Mouse (Mus musculus): Measurements from ENCODE around the gene Osbpl10. TPM values are rescaled to one million over a fixed set of nuclear protein-coding genes. Genes with fewer than 3 reads are reported as not detected.

Gene Osbpl10
- polyA plus RNA-seq, 1 experiment from 2014 or later = 1.4 TPM

GRCm38 (mm10) chr9:115107430-115107829 is 129.1 kb downstream of the Osbpl10 start:
- DNase-seq (ENCODE audit: low spot score) = no peak
- H3K36me3 ChIP-seq (ENCODE audit: control insufficient read depth, insufficient read depth, low read length) = no peaks in the 10 kb centered on the region
- no peak overlapping the region for H3K4me2 ChIP-seq (replicated peaks; ENCODE audit: low read depth)
- no peak overlapping the region for H3K9ac ChIP-seq (ENCODE audit: low read length)
- WGBS = 80% methylated on average over 7 of the region's 7 CpGs
- no peak for ATAC-seq (ENCODE audit: low FRiP score, low TSS enrichment)
- H3K27me3 ChIP-seq (ENCODE audit: control insufficient read depth, insufficient read depth, low read length) = no peaks in the 10 kb centered on the region
- no peak for TF ChIP-seq EP300 (optimal IDR thresholded peaks at IDR 0.05)
- no peak for TF ChIP-seq CTCF (IDR thresholded peaks at IDR 0.05; ENCODE audit: low read depth)
- no peak overlapping the region for H3K4me3 ChIP-seq (ENCODE audit: low read depth, low read length)
- no peaks in the 10 kb centered on the region for H3K4me1 ChIP-seq (replicated peaks; ENCODE audit: control insufficient read depth, insufficient read depth)
- H3K27ac ChIP-seq (replicated peaks) = no peak overlapping the region
- no peaks in the 10 kb centered on the region for H3K9me3 ChIP-seq (ENCODE audit: control insufficient read depth, low read length)

- no peak overlapping the region for H3K9ac ChIP-seq (ENCODE audit: low read length)
- no peak overlapping the region for H3K4me2 ChIP-seq (replicated peaks; ENCODE audit: low read depth)
- ATAC-seq (ENCODE audit: low FRiP score, low TSS enrichment) (no peak), DNase-seq (ENCODE audit: low spot score) (no peak)
- no peaks in the 10 kb centered on the region for H3K27me3 ChIP-seq (ENCODE audit: control insufficient read depth, insufficient read depth, low read length)
- TF ChIP-seq EP300 (optimal IDR thresholded peaks at IDR 0.05) = no peak
- TF ChIP-seq CTCF (IDR thresholded peaks at IDR 0.05; ENCODE audit: low read depth) = no peak
- H3K4me3 ChIP-seq (ENCODE audit: low read depth, low read length) = no peak overlapping the region
- H3K4me1 ChIP-seq (replicated peaks; ENCODE audit: control insufficient read depth, insufficient read depth) = no peaks in the 10 kb centered on the region
- 58% methylated on average over 3 of the region's 3 CpGs for WGBS
- no peaks in the 10 kb centered on the region for H3K9me3 ChIP-seq (ENCODE audit: control insufficient read depth, low read length)
- H3K27ac ChIP-seq (replicated peaks) = no peak overlapping the region
- H3K36me3 ChIP-seq (ENCODE audit: control insufficient read depth, insufficient read depth, low read length) = no peaks in the 10 kb centered on the region
Observed at GRCm38 (mm10) chr9:115110655-115111054, 132.3 kb downstream of the Osbpl10 start.

- DNase-seq (ENCODE audit: low spot score) (no peak), ATAC-seq (ENCODE audit: low FRiP score, low TSS enrichment) (no peak)
- Histone ChIP-seq H3K27ac (replicated peaks) (no peak overlapping the region), H3K4me1 (replicated peaks; ENCODE audit: control insufficient read depth, insufficient read depth) (no peaks in the 10 kb centered on the region), H3K4me2 (replicated peaks; ENCODE audit: low read depth) (no peak overlapping the region), H3K27me3 (ENCODE audit: control insufficient read depth, insufficient read depth, low read length) (no peaks in the 10 kb centered on the region), H3K9me3 (ENCODE audit: control insufficient read depth, low read length) (no peaks in the 10 kb centered on the region), H3K4me3 (ENCODE audit: low read depth, low read length) (no peak overlapping the region), H3K36me3 (ENCODE audit: control insufficient read depth, insufficient read depth, low read length) (no peaks in the 10 kb centered on the region), H3K9ac (ENCODE audit: low read length) (no peak overlapping the region)
- TF ChIP-seq CTCF (IDR thresholded peaks at IDR 0.05; ENCODE audit: low read depth) = no peak
- TF ChIP-seq EP300 (optimal IDR thresholded peaks at IDR 0.05) = no peak
- WGBS = 50% methylated on average over 10 of the region's 10 CpGs
Observed at GRCm38 (mm10) chr9:115117314-115117713, 138.9 kb downstream of the Osbpl10 start.

- DNase-seq (ENCODE audit: low spot score) (no peak), ATAC-seq (ENCODE audit: low FRiP score, low TSS enrichment) (no peak)
- Histone ChIP-seq H3K27me3 (ENCODE audit: control insufficient read depth, insufficient read depth, low read length) (no peaks in the 10 kb centered on the region), H3K36me3 (ENCODE audit: control insufficient read depth, insufficient read depth, low read length) (no peaks in the 10 kb centered on the region), H3K4me3 (ENCODE audit: low read depth, low read length) (no peak overlapping the region), H3K4me2 (replicated peaks; ENCODE audit: low read depth) (no peak overlapping the region), H3K27ac (replicated peaks) (no peak overlapping the region), H3K4me1 (replicated peaks; ENCODE audit: control insufficient read depth, insufficient read depth) (no peaks in the 10 kb centered on the region), H3K9me3 (ENCODE audit: control insufficient read depth, low read length) (no peaks in the 10 kb centered on the region), H3K9ac (ENCODE audit: low read length) (no peak overlapping the region)
- TF ChIP-seq CTCF (IDR thresholded peaks at IDR 0.05; ENCODE audit: low read depth) (no peak), EP300 (optimal IDR thresholded peaks at IDR 0.05) (no peak)
- 56% methylated on average over 5 of the region's 5 CpGs for WGBS
Observed at GRCm38 (mm10) chr9:115120276-115120675, 141.9 kb downstream of the Osbpl10 start.

GRCm38 (mm10) chr9:115120678-115121224 is 142.4 kb downstream of the Osbpl10 start:
- Histone ChIP-seq H3K36me3 (ENCODE audit: control insufficient read depth, insufficient read depth, low read length) (no peaks in the 10 kb centered on the region), H3K27me3 (ENCODE audit: control insufficient read depth, insufficient read depth, low read length) (no peaks in the 10 kb centered on the region), H3K9ac (ENCODE audit: low read length) (no peak overlapping the region), H3K27ac (replicated peaks) (no peak overlapping the region), H3K4me3 (ENCODE audit: low read depth, low read length) (no peak overlapping the region), H3K4me2 (replicated peaks; ENCODE audit: low read depth) (no peak overlapping the region), H3K9me3 (ENCODE audit: control insufficient read depth, low read length) (no peaks in the 10 kb centered on the region), H3K4me1 (replicated peaks; ENCODE audit: control insufficient read depth, insufficient read depth) (no peaks in the 10 kb centered on the region)
- no peak for ATAC-seq (ENCODE audit: low FRiP score, low TSS enrichment)
- TF ChIP-seq EP300 (optimal IDR thresholded peaks at IDR 0.05) (no peak), CTCF (IDR thresholded peaks at IDR 0.05; ENCODE audit: low read depth) (no peak)
- 56% methylated on average over 17 of the region's 17 CpGs for WGBS
- peak; percentile 37 for DNase-seq (ENCODE audit: low spot score)

GRCm38 (mm10) chr9:115127342-115127741 is 149.0 kb downstream of the Osbpl10 start:
- Histone ChIP-seq H3K9me3 (ENCODE audit: control insufficient read depth, low read length) (no peaks in the 10 kb centered on the region), H3K27ac (replicated peaks) (no peak overlapping the region), H3K9ac (ENCODE audit: low read length) (no peak overlapping the region), H3K4me2 (replicated peaks; ENCODE audit: low read depth) (no peak overlapping the region), H3K4me1 (replicated peaks; ENCODE audit: control insufficient read depth, insufficient read depth) (no peaks in the 10 kb centered on the region), H3K36me3 (ENCODE audit: control insufficient read depth, insufficient read depth, low read length) (no peaks in the 10 kb centered on the region), H3K4me3 (ENCODE audit: low read depth, low read length) (no peak overlapping the region), H3K27me3 (ENCODE audit: control insufficient read depth, insufficient read depth, low read length) (no peaks in the 10 kb centered on the region)
- WGBS = 64% methylated on average over 10 of the region's 10 CpGs
- DNase-seq (ENCODE audit: low spot score) (no peak), ATAC-seq (ENCODE audit: low FRiP score, low TSS enrichment) (no peak)
- TF ChIP-seq EP300 (optimal IDR thresholded peaks at IDR 0.05) (no peak), CTCF (IDR thresholded peaks at IDR 0.05; ENCODE audit: low read depth) (no peak)

Data from stomach, postnatal 0 days (tissue).